Mouse (Mus musculus) CH12.LX (cell line): Measurements from ENCODE around the gene Gm43552.

Source experiments
- CTCF ChIP-seq, 2 experiments: IDR thresholded peaks in 1 of 2; conservative IDR thresholded peaks in 1 of 2; 2 replicates each; pipeline ENCODE4 v1.5.1; 2011 to 2012; ENCODE audit warnings: low read depth in 2 of 2, low read length in 2 of 2, improper control_type of control experiment in 1 of 2, inconsistent platforms in 1 of 2, mild to moderate bottlenecking in 1 of 2, moderate library complexity in 1 of 2
- JUND ChIP-seq: conservative IDR thresholded peaks from 2 replicates; pipeline ENCODE4 v1.6.1; 2011; ENCODE audit warnings: low read depth, low read length, improper control_type of control experiment
- KAT2A ChIP-seq: IDR thresholded peaks from 2 replicates; pipeline ENCODE4 v1.6.1; 2012; ENCODE audit warnings: low read length, improper control_type of control experiment, inconsistent platforms; ENCODE audit not compliant: insufficient replicate concordance
- MAX ChIP-seq: IDR thresholded peaks from 2 replicates; pipeline ENCODE4 v1.6.1; 2011; ENCODE audit warnings: low read length, improper control_type of control experiment
- NRF1 ChIP-seq: IDR thresholded peaks from 2 replicates; pipeline ENCODE4 v1.6.1; 2014; ENCODE audit warnings: low read depth, mild to moderate bottlenecking, inconsistent platforms, low read length, improper control_type of control experiment, moderate library complexity
- POLR2A ChIP-seq: IDR thresholded peaks from 2 replicates; pipeline ENCODE4 v1.6.1; 2011; ENCODE audit warnings: low read depth, mild to moderate bottlenecking, improper control_type of control experiment, low read length
- USF1 ChIP-seq: IDR thresholded peaks from 2 replicates; pipeline ENCODE4 v1.6.1; 2014; ENCODE audit warnings: low read depth, mild to moderate bottlenecking, inconsistent platforms, low read length, improper control_type of control experiment
- USF2 ChIP-seq: conservative IDR thresholded peaks from 2 replicates; pipeline ENCODE4 v1.6.1; 2011; ENCODE audit warnings: low read depth, low read length, improper control_type of control experiment
- ZKSCAN1 ChIP-seq: IDR thresholded peaks from 2 replicates; pipeline ENCODE4 v1.6.1; 2012; ENCODE audit warnings: low read depth, inconsistent platforms, low read length, improper control_type of control experiment, borderline replicate concordance

GRCm38 (mm10) chr5:65425251-65425650, 67.4 kb downstream of the Gm43552 start:
- TF ChIP-seq POLR2A (no peak), NRF1 (no peak), CTCF (conservative IDR thresholded peaks at IDR 0.05 in 1 of 2, IDR thresholded peaks at IDR 0.05 in 1 of 2; ENCODE audit: low read depth in 2 of 2, low read length in 2 of 2) (no peak), MAX (no peak), USF2 (no peak), JUND (no peak), KAT2A (no peak), USF1 (no peak), ZKSCAN1 (no peak)
